Mouse (Mus musculus): ENCODE measurements at regions not wholly inside any gene's neighbourhood (a gene's known extent, or its start where the extent isn't known, plus 50 kb on each side); places are given as distances from the start of the nearest gene placed in this dataset.

DNA sequence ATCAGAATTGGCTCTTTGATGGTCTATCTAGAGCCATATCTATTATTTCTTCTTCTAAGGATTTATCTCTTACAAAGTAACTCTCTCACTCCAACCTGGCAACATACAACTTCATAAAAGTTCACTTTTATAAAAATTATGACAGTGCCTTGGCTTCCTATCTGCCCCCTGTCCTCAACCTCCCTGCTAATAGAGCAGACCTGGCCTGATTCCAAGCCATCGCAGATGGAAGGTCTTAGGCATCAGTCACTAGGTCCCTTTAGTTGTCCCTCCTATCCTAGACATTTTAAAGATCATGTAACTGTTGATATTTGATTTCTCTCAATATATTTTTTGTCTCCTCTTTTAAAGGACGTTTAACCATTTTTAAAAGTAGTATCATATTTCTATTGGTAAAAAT lies 1974.3 kb upstream of the Slc39a10 start:
- no peak for DNase-seq (ENCODE audit: low spot score)

- no peak for DNase-seq (ENCODE audit: low spot score)
Measured at GRCm38 (mm10) chr1:48881373-48881772, 1988.7 kb upstream of the Slc39a10 start.

GRCm38 (mm10) chr1:48893571-48893970 lies 2000.9 kb upstream of the Slc39a10 start:
- DNase-seq (ENCODE audit: low spot score) = peak; percentile 3

- DNase-seq (ENCODE audit: low spot score) = no peak
Measured at GRCm38 (mm10) chr1:48916419-48916818, 1984.0 kb upstream of the Tmeff2 start.

- no peak for DNase-seq (ENCODE audit: low spot score)
Measured at GRCm38 (mm10) chr1:48943126-48943525, 1957.3 kb upstream of the Tmeff2 start.

DNA sequence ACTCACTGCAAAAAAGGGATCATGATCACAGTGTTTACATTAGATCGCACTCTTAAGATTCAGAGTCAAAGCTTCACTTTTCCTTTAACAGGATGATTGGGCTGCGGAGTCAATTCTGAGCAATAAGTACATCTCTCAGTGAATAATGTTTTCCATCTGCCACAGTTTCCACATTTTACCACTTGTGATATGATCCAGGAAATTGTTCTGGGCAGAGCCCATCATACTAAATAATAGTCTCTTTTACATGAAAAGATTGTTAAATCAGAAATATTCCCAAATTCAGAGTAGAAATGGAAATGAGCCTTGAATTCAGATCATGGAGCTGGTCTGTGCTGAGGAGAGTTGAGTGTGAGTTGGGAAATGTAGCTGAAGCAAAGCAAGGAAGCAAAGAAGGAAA lies 1956.6 kb upstream of the Tmeff2 start:
- DNase-seq (ENCODE audit: low spot score) = no peak

All from layer of hippocampus, adult 11-12 months (tissue).